Mouse (Mus musculus) ES-E14 (cell line): ENCODE results near the gene Nr4a2. TPM values are rescaled to one million over a fixed set of nuclear protein-coding genes. Genes with fewer than 3 reads are reported as not detected.
A peak's percentile ranks its signal among the peaks of the same experiment; 100 is the strongest.

ENCODE experiments used
- DNase-seq: peaks from one replicate; pipeline ENCODE4 v3.0.0-alpha.2; 2013; ENCODE audit warnings: low read depth, low spot score
- H3K27ac ChIP-seq: 2 replicates; pipeline ENCODE4 v1.5.1; 2012; ENCODE audit warnings: low read depth, mild to moderate bottlenecking, low read length, moderate library complexity, mixed read lengths; ENCODE audit not compliant: poor library complexity, insufficient read depth, severe bottlenecking
- H3K36me3 ChIP-seq: 2 replicates; pipeline ENCODE4 v1.6.1; 2012; ENCODE audit warnings: mild to moderate bottlenecking, low read length, moderate library complexity, mixed read lengths; ENCODE audit not compliant: control insufficient read depth, poor library complexity, insufficient read depth, severe bottlenecking
- H3K4me1 ChIP-seq, 2 experiments: fragments of 150-350 bp in 1 of 2; sonication (generic) in 1 of 2; 2 replicates each; pipeline ENCODE4 v1.6.1; 2012; ENCODE audit warnings: low read length in 2 of 2, mild to moderate bottlenecking in 1 of 2, mixed read lengths in 1 of 2; ENCODE audit not compliant: control insufficient read depth in 2 of 2, insufficient read depth in 2 of 2, poor library complexity in 1 of 2
- H3K4me3 ChIP-seq, 2 experiments: fragments of 150-350 bp in 1 of 2; sonication (generic) in 1 of 2; 2 replicates each; pipeline ENCODE4 v1.5.1; 2012; ENCODE audit warnings: low read length in 2 of 2, low read depth in 1 of 2, mild to moderate bottlenecking in 1 of 2, mixed read lengths in 1 of 2; ENCODE audit not compliant: insufficient read depth in 1 of 2, poor library complexity in 1 of 2, severe bottlenecking in 1 of 2
- H3K9ac ChIP-seq: 2 replicates; pipeline ENCODE4 v1.6.1; 2012; ENCODE audit warnings: low read depth, mild to moderate bottlenecking, low read length, mixed read lengths; ENCODE audit not compliant: poor library complexity, insufficient read depth, severe bottlenecking
- H3K9me3 ChIP-seq: fragments of 150-350 bp; sonication (generic); 2 replicates; pipeline ENCODE4 v1.6.1; 2012; ENCODE audit warnings: low read depth, mild to moderate bottlenecking, low read length; ENCODE audit not compliant: control insufficient read depth, insufficient read depth
- CHD2 ChIP-seq: IDR thresholded peaks from 2 replicates; pipeline ENCODE4 v1.6.1; 2014; ENCODE audit warnings: mild to moderate bottlenecking, low read depth, low read length, inconsistent platforms
- HCFC1 ChIP-seq: IDR thresholded peaks from 2 replicates; pipeline ENCODE4 v1.6.1; 2012; ENCODE audit warnings: low read length, inconsistent platforms, borderline replicate concordance; ENCODE audit not compliant: insufficient read depth
- MAFK ChIP-seq: IDR thresholded peaks from 2 replicates; pipeline ENCODE4 v1.6.1; 2014; ENCODE audit warnings: mild to moderate bottlenecking, low read depth, low read length, inconsistent platforms; ENCODE audit not compliant: insufficient read depth
- ZC3H11A ChIP-seq: IDR thresholded peaks from 2 replicates; pipeline ENCODE4 v1.6.1; 2012; ENCODE audit warnings: low read depth, mild to moderate bottlenecking, inconsistent platforms, low read length, borderline replicate concordance
- ZNF384 ChIP-seq: IDR thresholded peaks from 2 replicates; pipeline ENCODE4 v1.6.1; 2012; ENCODE audit warnings: low read depth, low read length, inconsistent platforms
- in situ Hi-C, 2 experiments: fragments of 600-800 bp; cut with MboI; formaldehyde crosslinking; loops; one replicate each; pipeline ENCODE4 v1.15.1; 2025; ENCODE audit warnings: low sequenced_read_pairs in 2 of 2, inconsistent platforms in 1 of 2; ENCODE audit not compliant: unreplicated experiment in 2 of 2
- total RNA-seq: library from RNA; depleted of rRNA; stranded (reverse); fragments of 300-350 nt; gene quantifications from 2 replicates; pipeline ENCODE4 v1.2.3, GENCODE M21; 2012

The Nr4a2 gene
- total RNA-seq, 1 experiment = 0.45 TPM

DNA sequence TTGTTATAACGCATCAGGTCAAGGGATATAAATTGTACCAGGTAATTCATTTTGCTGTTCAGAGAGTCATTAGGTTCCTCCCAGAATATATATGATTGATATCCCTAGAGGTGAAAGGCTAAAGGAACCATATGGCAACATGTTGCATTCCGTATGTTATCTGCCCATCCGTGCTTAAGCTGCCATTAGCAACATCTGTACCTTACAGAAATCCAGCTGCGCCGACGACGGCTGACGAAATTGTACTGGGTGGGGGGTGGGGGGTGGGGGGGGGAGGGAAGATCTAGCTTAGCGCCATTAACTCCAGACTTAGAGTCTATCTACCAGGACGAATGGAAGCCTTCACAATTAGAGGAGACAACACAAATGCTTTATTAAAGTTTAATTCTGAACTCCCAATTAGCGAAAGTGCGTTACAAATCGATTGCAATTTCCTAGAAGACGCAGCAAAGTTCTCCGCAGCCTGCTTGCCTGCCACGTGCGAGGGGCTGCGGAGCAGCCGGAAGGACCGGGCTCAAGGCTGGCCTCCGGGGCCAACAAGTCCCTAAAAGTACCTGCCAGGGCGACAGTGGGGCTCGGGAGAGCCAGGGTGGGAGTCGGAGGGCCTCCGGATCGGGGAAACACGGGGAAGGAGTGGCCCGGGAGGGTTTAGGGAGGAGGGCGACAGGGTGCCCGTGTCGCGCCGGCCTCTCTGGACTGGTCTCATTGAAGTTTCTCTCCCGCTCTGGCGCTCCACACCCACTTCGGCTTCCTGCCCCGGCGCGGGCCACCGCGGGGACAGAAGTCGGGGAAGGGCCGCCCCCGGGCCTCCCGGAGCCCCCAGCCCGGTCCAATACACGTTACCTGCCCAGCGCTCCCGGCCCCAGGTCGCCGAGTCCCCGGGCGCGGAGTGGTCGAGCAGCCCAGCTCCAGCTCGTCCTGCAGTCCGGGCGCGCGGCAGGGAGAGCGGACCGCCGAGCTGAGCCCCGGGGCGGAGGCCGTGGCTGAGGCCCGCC lies 520 bp downstream of the Nr4a2 start:
- DNase-seq = no peak
- Histone ChIP-seq H3K9ac (peak overlapping the region; percentile 97), H3K27ac (no peak overlapping the region), H3K9me3 (no peaks in the 10 kb centered on the region), H3K4me1 (no peaks in the 10 kb centered on the region), H3K36me3 (no peaks in the 10 kb centered on the region), H3K4me3 (peak overlapping the region; percentile 81 to 92)
- in situ Hi-C loops = no loop called here
- 0 out of 2 replicates have a peak, but pooled peaks have one; percentile 21 for TF ChIP-seq HCFC1
- no peak for TF ChIP-seq ZC3H11A

- no peaks in the 10 kb centered on the region; a peak in 1 of 4 replicates for H3K4me1 ChIP-seq
Observed at GRCm38 (mm10) chr2:57121110-57121509, 2.7 kb downstream of the Nr4a2 start.

DNA sequence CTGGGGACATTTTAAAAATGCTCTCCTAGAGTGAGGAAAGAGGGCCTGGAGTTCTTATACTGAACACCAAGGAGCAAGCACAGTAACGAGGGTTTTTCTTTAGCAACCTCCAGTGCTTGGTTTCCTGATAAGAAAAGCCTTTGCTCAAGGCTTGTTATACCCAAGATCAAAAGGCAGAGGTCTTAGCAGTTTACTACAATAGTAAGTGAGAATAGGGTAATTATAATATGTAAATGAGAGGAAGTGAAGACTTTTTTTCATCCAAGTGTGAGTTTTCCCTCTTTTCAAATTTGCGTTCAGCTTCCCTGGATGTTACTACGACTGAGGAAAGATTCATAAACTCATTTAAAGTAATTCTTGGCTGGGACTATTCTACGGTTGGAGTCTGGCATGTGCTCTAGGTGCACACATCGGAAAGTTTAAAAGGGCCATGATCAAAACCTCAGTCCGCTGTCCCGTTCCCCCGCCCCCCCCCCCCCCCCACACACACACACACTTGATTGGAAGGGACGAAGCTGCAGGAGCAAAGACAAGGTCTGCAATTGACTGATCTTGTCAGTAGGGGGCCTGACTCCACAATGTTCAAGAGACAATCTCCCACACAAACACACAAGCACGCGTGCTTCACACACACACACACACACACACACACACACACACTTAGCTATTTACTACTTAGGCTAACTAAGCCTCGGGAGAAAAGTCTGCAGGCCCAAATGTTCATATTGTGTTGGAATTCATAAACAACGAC lies 6.4 kb downstream of the Nr4a2 start:
- no peak overlapping the region for H3K9ac ChIP-seq
- H3K36me3 ChIP-seq = no peaks in the 10 kb centered on the region
- in situ Hi-C loops = no loop called here
- no peak for DNase-seq
- no peaks in the 10 kb centered on the region for H3K9me3 ChIP-seq
- H3K4me1 ChIP-seq = peaks cover 0 to under 1% of the 10 kb centered on the region in 2 experiments; a peak in 2 of 4 replicates
- TF ChIP-seq ZNF384 (no peak), MAFK (no peak), HCFC1 (no peak), ZC3H11A (no peak), CHD2 (no peak)
- no peak overlapping the region for H3K27ac ChIP-seq
- H3K4me3 ChIP-seq = peak overlapping the region; percentile 73

More at GRCm38 (mm10) chr2:57121110-57121509, 2.7 kb downstream of the Nr4a2 start:
- no peak for TF ChIP-seq CHD2
- TF ChIP-seq MAFK = no peak
- TF ChIP-seq ZC3H11A = no peak
- no peak for TF ChIP-seq ZNF384
- TF ChIP-seq HCFC1 = no peak
- no peak for DNase-seq
- Histone ChIP-seq H3K4me3 (no peak overlapping the region), H3K36me3 (no peaks in the 10 kb centered on the region), H3K9me3 (no peaks in the 10 kb centered on the region), H3K27ac (no peak overlapping the region), H3K9ac (no peak overlapping the region)
- in situ Hi-C loops = no loop called here

- no peak for DNase-seq
- in situ Hi-C loops = no loop called here
- H3K9me3 ChIP-seq = no peaks in the 10 kb centered on the region
- peaks cover 0 to 3% of the 10 kb centered on the region in 2 experiments; a peak in 2 of 4 replicates for H3K4me1 ChIP-seq
- peak overlapping the region; percentile 73 for H3K4me3 ChIP-seq
- TF ChIP-seq ZC3H11A (no peak), ZNF384 (peak; percentile 88), MAFK (no peak), HCFC1 (peak; percentile 9; the same call in 1 of the 2 replicates), CHD2 (no peak)
- H3K9ac ChIP-seq = peak overlapping the region; percentile 28; the same call in 1 of the 2 replicates
- H3K36me3 ChIP-seq = no peaks in the 10 kb centered on the region
- no peak overlapping the region for H3K27ac ChIP-seq
Observed at GRCm38 (mm10) chr2:57116366-57117200, 7.2 kb downstream of the Nr4a2 start.
